ENCODE assay signal across 25 mouse cellular contexts in genomic region chr19:26296360-26296759, GRCm38 (mm10).
"Had no signal": no experiment of that assay in that cellular context is flagged by ENCODE, and none has a peak within 500 bp of the region (broad histone marks: within the 10 kb centered on the region; RNA-seq: fewer than 3 reads in every experiment).

No protein-coding gene starts in this region.

- H3K27me3 ChIP-seq: heart, embryonic 12.5 days; hindbrain, embryonic 13.5 days; intestine, embryonic 15.5 days; limb, embryonic 13.5 days; limb, embryonic 15.5 days; liver, embryonic 12.5 days had no signal

- H3K4me2 ChIP-seq: heart, embryonic 12.5 days; hindbrain, embryonic 13.5 days; intestine, embryonic 15.5 days; limb, embryonic 13.5 days; limb, embryonic 15.5 days; liver, embryonic 12.5 days had no signal

- H3K9me3 ChIP-seq: heart, embryonic 10.5 days; heart, embryonic 12.5 days; hindbrain, embryonic 13.5 days; intestine, embryonic 15.5 days; limb, embryonic 13.5 days; limb, embryonic 15.5 days; liver, embryonic 12.5 days had no signal

- H3K4me1 ChIP-seq: heart, embryonic 10.5 days; heart, embryonic 12.5 days; hindbrain, embryonic 13.5 days; intestine, embryonic 15.5 days; limb, embryonic 13.5 days; limb, embryonic 15.5 days; liver, embryonic 12.5 days had no signal

- DNase-seq: gastrocnemius, adult 2 months; gastrocnemius, postnatal 10 days; gastrocnemius, postnatal 25 days; heart, adult 18-20 months; heart, postnatal 10 days; kidney, adult 18-20 months; kidney, adult 8-10 months; kidney, postnatal 10 days; kidney, postnatal 25 days; kidney, postnatal 4 days; layer of hippocampus, adult 9-11 months; layer of hippocampus, postnatal 36 days; left cerebral cortex, postnatal 4 days had no signal

- H3K4me3 ChIP-seq: gastrocnemius, adult 2 months; heart, embryonic 10.5 days; heart, embryonic 12.5 days; hindbrain, embryonic 13.5 days; intestine, embryonic 15.5 days; layer of hippocampus, adult 2 months; limb, embryonic 13.5 days; limb, embryonic 15.5 days; liver, embryonic 12.5 days had no signal

- H3K27ac ChIP-seq: gastrocnemius, adult 2 months; heart, embryonic 10.5 days; hindbrain, embryonic 13.5 days; intestine, embryonic 15.5 days; layer of hippocampus, adult 2 months; limb, embryonic 13.5 days; limb, embryonic 15.5 days; liver, embryonic 12.5 days; liver, embryonic 14.5 days had no signal

- H3K9ac ChIP-seq: heart, embryonic 12.5 days; hindbrain, embryonic 13.5 days; intestine, embryonic 15.5 days; limb, embryonic 13.5 days; limb, embryonic 15.5 days; liver, embryonic 12.5 days; liver, embryonic 14.5 days had no signal

- H3K36me3 ChIP-seq: heart, embryonic 10.5 days; heart, embryonic 12.5 days; hindbrain, embryonic 13.5 days; intestine, embryonic 15.5 days; limb, embryonic 13.5 days; limb, embryonic 15.5 days; liver, embryonic 12.5 days had no signal

- ATAC-seq: hindbrain, embryonic 16.5 days; inflammation-experienced regulatory T-cells, adult 6 months; intestine, embryonic 15.5 days; intestine, postnatal 0 days; liver, embryonic 12.5 days had no signal
